14 mouse cellular contexts compared by ENCODE assay signal in genomic region chr9:74970591-74970990, GRCm38 (mm10).
"Had no signal": no experiment of that assay in that cellular context is flagged by ENCODE, and none has a peak within 500 bp of the region (broad histone marks: within the 10 kb centered on the region; RNA-seq: fewer than 3 reads in every experiment).

No protein-coding gene starts in this region.

- H3K27ac ChIP-seq: kidney, postnatal 0 days; limb, embryonic 12.5 days; limb, embryonic 15.5 days; liver, embryonic 12.5 days; liver, embryonic 15.5 days had no signal

- DNase-seq: kidney, postnatal 25 days; left cerebral cortex, postnatal 4 days; midbrain, embryonic 14.5 days; retina, postnatal 1 day; thymus, adult 18-20 months; thymus, postnatal 36 days had no signal

- H3K27me3 ChIP-seq: limb, embryonic 15.5 days; liver, embryonic 12.5 days; liver, embryonic 15.5 days had no signal

- H3K36me3 ChIP-seq: limb, embryonic 12.5 days; limb, embryonic 15.5 days; liver, embryonic 12.5 days; liver, embryonic 15.5 days had no signal

- H3K4me3 ChIP-seq: limb, embryonic 12.5 days; limb, embryonic 15.5 days; liver, embryonic 12.5 days; liver, embryonic 15.5 days had no signal

- H3K9ac ChIP-seq: limb, embryonic 12.5 days; limb, embryonic 15.5 days; liver, embryonic 12.5 days; liver, embryonic 15.5 days; lung, embryonic 14.5 days had no signal

- H3K9me3 ChIP-seq: limb, embryonic 12.5 days; limb, embryonic 15.5 days; liver, embryonic 12.5 days; liver, embryonic 15.5 days had no signal

- ATAC-seq: intestine, postnatal 0 days; liver, embryonic 12.5 days had no signal

- H3K4me2 ChIP-seq: limb, embryonic 12.5 days; limb, embryonic 15.5 days; liver, embryonic 12.5 days; liver, embryonic 15.5 days; lung, embryonic 14.5 days; midbrain, embryonic 11.5 days had no signal
